Mouse (Mus musculus) intestine, postnatal 0 days (tissue): ENCODE results near the gene Ccm2. TPM values are rescaled to one million over a fixed set of nuclear protein-coding genes. Genes with fewer than 3 reads are reported as not detected.

Experiments
- ATAC-seq: fragments of 200-750 bp; cut with Nextera tagmentation; 2 replicates; pipeline ENCODE4 v1.8.0; 2017; ENCODE audit warnings: mild to moderate bottlenecking, moderate TSS enrichment, moderate library complexity
- H3K27ac ChIP-seq: fragments of 300-500 bp; sonication (generic); 2 replicates; pipeline ENCODE4 v1.5.1; 2014; ENCODE audit warnings: mild to moderate bottlenecking, low read depth, low read length, moderate library complexity
- H3K27me3 ChIP-seq: fragments of 300-500 bp; sonication (generic); replicated peaks from 2 replicates; pipeline ENCODE4 v1.6.1; 2014; ENCODE audit warnings: low read length, mixed read lengths; ENCODE audit not compliant: control insufficient read depth, insufficient read depth
- H3K36me3 ChIP-seq: fragments of 300-500 bp; sonication (generic); 2 replicates; pipeline ENCODE4 v1.6.1; 2014; ENCODE audit warnings: mild to moderate bottlenecking, moderate library complexity; ENCODE audit not compliant: control insufficient read depth, insufficient read depth
- H3K4me1 ChIP-seq: fragments of 300-500 bp; sonication (generic); replicated peaks from 2 replicates; pipeline ENCODE4 v1.6.1; 2014; ENCODE audit warnings: antibody characterized with exemption, low read length, mixed read lengths; ENCODE audit not compliant: control insufficient read depth, insufficient read depth
- H3K4me2 ChIP-seq: fragments of 300-500 bp; sonication (generic); replicated peaks from 2 replicates; pipeline ENCODE4 v1.6.1; 2014; ENCODE audit warnings: low read depth, mild to moderate bottlenecking, moderate library complexity
- H3K4me3 ChIP-seq: fragments of 300-500 bp; sonication (generic); 2 replicates; pipeline ENCODE4 v1.5.1; 2014; ENCODE audit warnings: low read depth, low read length
- H3K9ac ChIP-seq: fragments of 300-500 bp; sonication (generic); 2 replicates; pipeline ENCODE4 v1.6.1; 2014; ENCODE audit warnings: mild to moderate bottlenecking, low read depth, low read length
- H3K9me3 ChIP-seq: fragments of 300-500 bp; sonication (generic); 2 replicates; pipeline ENCODE4 v1.6.1; 2016; ENCODE audit warnings: mixed run types; ENCODE audit not compliant: control insufficient read depth
- CTCF ChIP-seq: sonication (generic); IDR thresholded peaks from 2 replicates; pipeline ENCODE4 v1.5.1; 2016; ENCODE audit warnings: low read depth, mild to moderate bottlenecking, control low read depth, antibody characterized with exemption, moderate library complexity
- whole genome bisulfite sequencing: fragments of 180-500 bp; shearing (Covaris S2); extraction: QIAGEN DNeasy Blood & Tissue Kit; methylation state at CpG from one replicate; pipeline ENCODE4 v1.1.7; 2014; 5-methylcytosine and 5-hydroxymethylcytosine counted together
- polyA plus RNA-seq: library from polyadenylated mRNA; unstranded; fragments of >200 nt; fragmentation: Nextera tagmentation; extraction: Ambion mirVana; gene quantifications from 2 replicates; pipeline ENCODE4 v1.2.1, GENCODE M21; 2015

Ccm2 gene
- polyA plus RNA-seq, 1 experiment from 2014 or later: 37.2 TPM

- ATAC-seq: peak; percentile 18; the same call in 1 of the 2 replicates
- no peak overlapping the region for H3K9ac ChIP-seq
- WGBS: 86% methylated on average over 12 of the region's 12 CpGs
Observed at GRCm38 (mm10) chr11:6615250-6616205, 68.8 kb downstream of the Ccm2 start.

DNA sequence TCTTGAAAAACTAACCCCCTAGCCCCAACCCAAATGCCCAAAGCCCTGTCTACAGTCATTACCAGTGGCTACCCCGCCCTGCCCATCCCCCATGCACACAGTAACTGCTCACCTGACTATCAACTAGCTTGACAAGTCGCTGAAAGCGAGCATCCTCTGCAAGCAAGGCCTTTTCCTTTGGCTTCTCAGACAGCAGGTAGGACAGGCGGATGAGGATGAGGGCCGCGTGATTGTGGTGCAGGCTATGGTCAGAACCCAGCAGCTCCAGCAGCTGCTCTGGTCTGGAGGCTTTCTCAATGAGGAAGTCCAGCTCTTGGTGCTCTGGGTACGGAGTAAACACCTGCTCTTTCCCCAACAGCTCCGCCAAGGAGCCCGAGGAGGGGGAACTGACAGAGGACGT is 77.0 kb downstream of the Ccm2 start:
- 0 out of 2 replicates have a peak overlapping the region, but pooled peaks have one; percentile 86 for H3K4me3 ChIP-seq
- no peaks in the 10 kb centered on the region for H3K9me3 ChIP-seq
- WGBS: 65% methylated on average over 10 of the region's 10 CpGs
- H3K27ac ChIP-seq: no peak overlapping the region
- H3K9ac ChIP-seq: no peak overlapping the region
- no peaks in the 10 kb centered on the region for H3K27me3 ChIP-seq
- H3K36me3 ChIP-seq: peaks cover 54% of the 10 kb centered on the region
- TF ChIP-seq CTCF: no peak
- H3K4me2 ChIP-seq: peak overlapping the region; percentile 82
- no peaks in the 10 kb centered on the region for H3K4me1 ChIP-seq
- ATAC-seq: no peak

More at GRCm38 (mm10) chr11:6615250-6616205, 68.8 kb downstream of the Ccm2 start:
- H3K27ac ChIP-seq: no peak overlapping the region; the same call in 1 of the 2 replicates
- TF ChIP-seq CTCF: no peak
- H3K4me2 ChIP-seq: no peak overlapping the region
- H3K4me1 ChIP-seq: no peaks in the 10 kb centered on the region
- H3K36me3 ChIP-seq: peaks cover 82% of the 10 kb centered on the region
- no peaks in the 10 kb centered on the region for H3K27me3 ChIP-seq
- H3K9me3 ChIP-seq: no peaks in the 10 kb centered on the region
- no peak overlapping the region for H3K4me3 ChIP-seq

GRCm38 (mm10) chr11:6624619-6625382 is 78.1 kb downstream of the Ccm2 start:
- peak overlapping the region; percentile 86 for H3K4me3 ChIP-seq
- no peak for ATAC-seq
- H3K4me1 ChIP-seq: no peaks in the 10 kb centered on the region
- TF ChIP-seq CTCF: no peak
- 36% methylated on average over 14 of the region's 14 CpGs for WGBS
- H3K27ac ChIP-seq: peak overlapping the region; percentile 28
- peaks cover 43% of the 10 kb centered on the region for H3K36me3 ChIP-seq
- peak overlapping the region; percentile 82 for H3K4me2 ChIP-seq
- H3K27me3 ChIP-seq: no peaks in the 10 kb centered on the region
- no peaks in the 10 kb centered on the region for H3K9me3 ChIP-seq
- H3K9ac ChIP-seq: peak overlapping the region; percentile 34; the same call in 1 of the 2 replicates

- under 1% methylated on average over 66 of the region's 66 CpGs for WGBS
- ATAC-seq: peak; percentile 93
- H3K27me3 ChIP-seq: no peaks in the 10 kb centered on the region
Observed at GRCm38 (mm10) chr11:6625478-6626387, 79.0 kb downstream of the Ccm2 start, which contains the start of gene Tbrg4. Gene Tbrg4 (minus strand): TSS chr11:6626067.

DNA sequence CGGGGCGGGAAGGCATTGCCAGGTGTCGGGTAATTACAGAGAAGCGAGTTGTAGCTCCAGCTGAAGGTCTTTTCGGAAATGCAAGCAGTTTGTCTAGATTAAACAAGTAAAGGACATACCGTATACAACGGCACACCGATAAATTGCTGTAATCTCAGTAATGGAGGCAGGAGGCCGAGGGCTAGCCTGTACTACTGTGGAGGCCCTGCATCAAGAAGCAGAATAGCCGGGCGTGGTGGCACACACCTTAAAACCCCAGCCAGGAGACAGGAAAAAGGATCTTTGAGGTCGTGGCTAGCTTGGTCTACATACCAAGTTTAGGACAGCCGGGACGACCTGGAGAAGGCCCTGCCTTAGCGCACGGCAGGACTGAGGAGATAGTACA is 79.7 kb downstream of the Ccm2 start:
- 12% methylated on average over 16 of the region's 16 CpGs for WGBS
- peak; percentile 20 for ATAC-seq
- H3K4me3 ChIP-seq: peak overlapping the region; percentile 86
- peak overlapping the region; percentile 94 for H3K27ac ChIP-seq
- H3K36me3 ChIP-seq: peaks cover 29% of the 10 kb centered on the region
- peak overlapping the region; percentile 85 for H3K9ac ChIP-seq
- no peaks in the 10 kb centered on the region for H3K9me3 ChIP-seq
- H3K27me3 ChIP-seq: no peaks in the 10 kb centered on the region
- no peaks in the 10 kb centered on the region for H3K4me1 ChIP-seq
- no peak for TF ChIP-seq CTCF
- peak overlapping the region; percentile 82 for H3K4me2 ChIP-seq

More at GRCm38 (mm10) chr11:6625478-6626387, 79.0 kb downstream of the Ccm2 start, which contains the start of gene Tbrg4:
- Histone ChIP-seq H3K4me1 (no peaks in the 10 kb centered on the region), H3K9me3 (no peaks in the 10 kb centered on the region), H3K4me3 (peak within 1 kb of the TSS; percentile 86), H3K4me2 (peak within 1 kb of the TSS; percentile 82), H3K9ac (peak within 1 kb of the TSS; percentile 85), H3K27ac (peak within 1 kb of the TSS; percentile 94), H3K36me3 (peaks cover 34% of the 10 kb centered on the region)
- TF ChIP-seq CTCF: peak; percentile 12; the same call in 1 of the 2 replicates
